Mouse (Mus musculus) left cerebral cortex, postnatal 14 days (tissue): ENCODE measurements at regions not wholly inside any gene's neighbourhood (a gene's known extent, or its start where the extent isn't known, plus 50 kb on each side); places are given as distances from the start of the nearest gene placed in this dataset.

ENCODE experiments used
- DNase-seq, 2 experiments: peaks; one replicate each; pipeline ENCODE4 v3.0.0; 2021 to 2022; ENCODE audit warnings: low spot score in 2 of 2, mixed read lengths in 1 of 2
- intact Hi-C: fragments of 180-260 bp; cut with DNase I; formaldehyde crosslinking; loops from one replicate; pipeline ENCODE4 v1.15.1; 2025

- intact Hi-C loops: no loop called here
- no peak for DNase-seq
Observed at GRCm38 (mm10) chr12:52622398-52622797, 76.8 kb upstream of the Akap6 start.

GRCm38 (mm10) chr12:52623416-52624108 is 75.6 kb upstream of the Akap6 start:
- intact Hi-C loops: no loop called here
- no peak for DNase-seq

- DNase-seq: no peak
- intact Hi-C loops: no loop called here
Observed at GRCm38 (mm10) chr12:52624871-52625270, 74.3 kb upstream of the Akap6 start.

- peak; percentile 46 to 58 for DNase-seq
- intact Hi-C loops: no loop called here
Observed at GRCm38 (mm10) chr12:52628771-52629170, 70.4 kb upstream of the Akap6 start.

DNA sequence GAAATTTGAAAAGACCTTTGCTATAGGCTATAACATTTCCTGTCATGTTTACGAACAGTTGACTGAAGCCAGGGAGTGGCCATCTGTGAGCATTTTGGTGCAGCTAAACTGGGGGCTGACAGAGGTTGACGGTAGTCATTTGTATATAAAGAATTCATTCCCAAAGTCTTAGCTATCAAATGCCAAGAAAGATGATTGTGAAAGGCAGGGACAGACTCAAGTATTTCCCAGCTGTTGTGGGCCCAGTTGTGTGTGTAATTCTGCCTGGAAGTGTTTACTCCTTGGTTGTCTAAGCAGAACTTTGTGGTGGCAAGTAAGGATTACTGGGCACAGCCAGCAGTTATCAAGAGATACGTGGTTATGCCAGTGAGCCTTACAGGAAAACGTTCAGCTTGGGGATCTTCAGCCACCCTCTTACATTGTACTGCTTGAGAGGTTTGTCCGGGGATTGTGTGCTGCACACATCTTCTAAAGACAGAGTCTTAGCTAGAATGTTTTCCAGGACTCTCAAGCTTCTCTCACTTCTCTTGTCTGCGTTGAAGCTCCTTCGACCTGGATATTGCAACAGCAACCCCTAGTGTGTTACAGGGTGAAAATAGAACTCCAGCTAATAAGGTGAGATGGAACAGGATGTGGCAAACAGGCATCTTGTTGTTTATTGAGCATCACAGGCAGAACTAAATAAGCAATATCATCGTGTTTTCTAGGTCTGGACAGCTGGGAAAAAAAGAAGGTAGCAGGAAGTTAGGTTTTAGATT is 63.9 kb upstream of the Akap6 start:
- intact Hi-C loops: loop anchor here (5.0 kb wide), 4 partner anchors 133 to 598 kb away; partner anchors contain the start of gene Arhgap5
- no peak for DNase-seq

- DNase-seq: no peak
- intact Hi-C loops: loop anchor here (5.0 kb wide), 4 partner anchors 134 to 599 kb away; partner anchors contain the start of gene Arhgap5
Observed at GRCm38 (mm10) chr12:52636186-52636881, 62.8 kb upstream of the Akap6 start.

- intact Hi-C loops: loop anchor here (5.0 kb wide), 4 partner anchors 135 to 600 kb away; partner anchors contain the start of gene Arhgap5
- DNase-seq: no peak
Observed at GRCm38 (mm10) chr12:52636920-52637319, 62.3 kb upstream of the Akap6 start.

GRCm38 (mm10) chr12:52637506-52638249 is 61.5 kb upstream of the Akap6 start:
- intact Hi-C loops: loop anchor here (2.0 to 5.0 kb wide), 5 partner anchors 135 to 627 kb away; partner anchors contain the start of gene Arhgap5
- peak; percentile 72 to 77 for DNase-seq

GRCm38 (mm10) chr12:52638461-52638860 is 60.7 kb upstream of the Akap6 start:
- intact Hi-C loops: loop anchor here (2.0 to 5.0 kb wide), 5 partner anchors 136 to 628 kb away; partner anchors contain the start of gene Arhgap5
- DNase-seq: no peak

DNA sequence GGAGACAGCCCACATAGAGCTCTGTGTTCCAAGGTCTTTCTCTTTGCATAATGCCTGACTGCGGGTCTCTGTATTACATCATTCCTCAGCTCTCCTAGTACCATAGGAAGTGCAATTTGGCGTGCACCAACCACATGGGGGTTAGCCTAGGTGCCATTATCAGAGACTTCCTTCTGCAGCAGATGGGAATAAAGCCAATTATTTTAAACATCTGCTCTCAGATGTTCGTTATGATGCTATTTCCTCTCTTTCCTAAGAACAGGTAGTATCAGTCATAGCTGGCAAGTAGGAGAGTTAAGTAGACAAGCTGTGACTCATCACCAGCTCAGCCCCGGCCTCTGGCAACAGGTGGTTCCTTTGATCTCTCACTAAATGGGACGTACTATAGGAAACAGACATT is 55.1 kb upstream of the Akap6 start:
- intact Hi-C loops: no loop called here

More for the DNA sequence above, 55.1 kb upstream of the Akap6 start:
- no peak for DNase-seq
